Mouse (Mus musculus): Measurements from ENCODE around the gene Plekha8. TPM values are rescaled to one million over a fixed set of nuclear protein-coding genes. Genes with fewer than 3 reads are reported as not detected.

Plekha8 gene
- total and polyA plus RNA-seq, 2 experiments from 2014 or later = 5.2 to 14.9 TPM

DNA sequence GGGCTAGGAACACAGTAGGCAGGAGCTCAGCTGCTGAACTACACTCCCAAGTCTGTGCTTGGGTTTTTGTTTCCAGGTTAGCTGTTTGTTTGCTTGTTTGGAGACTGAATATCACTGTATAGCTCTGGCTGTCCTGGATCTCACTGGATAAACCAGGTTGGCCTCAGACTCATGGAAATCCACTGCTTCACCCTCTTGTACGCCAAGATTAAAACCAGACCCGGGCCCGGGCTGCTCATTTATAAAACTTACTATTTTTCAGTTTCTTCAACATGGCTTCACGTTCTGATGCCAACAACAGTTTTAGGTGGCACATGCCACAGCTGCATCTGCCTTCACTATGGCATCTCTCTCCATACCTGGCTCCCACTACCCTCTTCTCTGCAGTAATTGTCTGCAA lies 31.4 kb upstream of the Plekha8 start:
- ATAC-seq (ENCODE audit: low FRiP score) (no peak), DNase-seq (ENCODE audit: low spot score) (no peak)
- Histone ChIP-seq H3K9ac (replicated peaks; ENCODE audit: low read length, poor library complexity, severe bottlenecking) (no peak overlapping the region), H3K36me3 (ENCODE audit: insufficient read depth, low read length) (no peaks in the 10 kb centered on the region), H3K27ac (ENCODE audit: low read depth, low read length) (no peak overlapping the region), H3K9me3 (ENCODE audit: low read length) (no peaks in the 10 kb centered on the region), H3K4me2 (ENCODE audit: low read depth, low read length, poor library complexity, severe bottlenecking) (peak overlapping the region; percentile 72), H3K4me3 (ENCODE audit: low read depth, low read length) (no peak overlapping the region), H3K27me3 (ENCODE audit: insufficient read depth, low read length) (no peaks in the 10 kb centered on the region), H3K4me1 (ENCODE audit: insufficient read depth, low read length) (peaks cover 13% of the 10 kb centered on the region; the same call in 1 of the 2 replicates)
- WGBS = 82% methylated on average over 4 of the region's 4 CpGs
- no peak for TF ChIP-seq CTCF (IDR thresholded peaks at IDR 0.05)

DNA sequence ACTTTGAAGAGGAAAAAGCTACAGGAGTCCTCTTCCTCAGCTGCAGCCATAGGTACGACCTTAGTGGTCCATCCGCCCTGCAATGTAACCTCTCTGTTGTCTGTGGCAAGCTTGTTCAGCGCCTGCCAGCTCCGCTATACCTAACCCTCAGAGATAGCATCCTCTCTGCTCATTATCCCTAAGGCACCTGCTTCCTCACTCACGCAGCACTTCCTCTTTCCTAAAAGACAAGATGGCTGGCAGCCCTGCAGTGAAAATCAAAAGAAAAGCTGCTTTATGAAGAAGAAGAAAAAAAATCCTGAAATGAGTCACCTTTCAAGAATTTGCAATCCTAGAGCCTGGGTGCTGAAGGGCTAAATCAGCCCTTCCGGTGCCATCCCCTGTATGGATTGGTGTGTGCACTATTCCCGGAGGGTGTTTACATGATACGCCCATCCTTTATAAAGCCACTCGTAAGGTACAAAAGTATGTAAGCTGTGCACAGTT lies 30.4 kb upstream of the Plekha8 start:
- Histone ChIP-seq H3K36me3 (ENCODE audit: insufficient read depth, low read length) (no peaks in the 10 kb centered on the region), H3K9me3 (ENCODE audit: low read length) (no peaks in the 10 kb centered on the region), H3K9ac (replicated peaks; ENCODE audit: low read length, poor library complexity, severe bottlenecking) (peak overlapping the region; percentile 90), H3K4me2 (ENCODE audit: low read depth, low read length, poor library complexity, severe bottlenecking) (peak overlapping the region; percentile 72), H3K27ac (ENCODE audit: low read depth, low read length) (peak overlapping the region; percentile 91), H3K4me3 (ENCODE audit: low read depth, low read length) (peak overlapping the region; percentile 76), H3K27me3 (ENCODE audit: insufficient read depth, low read length) (no peaks in the 10 kb centered on the region), H3K4me1 (ENCODE audit: insufficient read depth, low read length) (peaks cover 13% of the 10 kb centered on the region; the same call in 1 of the 2 replicates)
- no peak for TF ChIP-seq CTCF (IDR thresholded peaks at IDR 0.05)
- WGBS = 21% methylated on average over 9 of the region's 9 CpGs
- DNase-seq (ENCODE audit: low spot score) = no peak
- ATAC-seq (ENCODE audit: low FRiP score) = no peak

DNA sequence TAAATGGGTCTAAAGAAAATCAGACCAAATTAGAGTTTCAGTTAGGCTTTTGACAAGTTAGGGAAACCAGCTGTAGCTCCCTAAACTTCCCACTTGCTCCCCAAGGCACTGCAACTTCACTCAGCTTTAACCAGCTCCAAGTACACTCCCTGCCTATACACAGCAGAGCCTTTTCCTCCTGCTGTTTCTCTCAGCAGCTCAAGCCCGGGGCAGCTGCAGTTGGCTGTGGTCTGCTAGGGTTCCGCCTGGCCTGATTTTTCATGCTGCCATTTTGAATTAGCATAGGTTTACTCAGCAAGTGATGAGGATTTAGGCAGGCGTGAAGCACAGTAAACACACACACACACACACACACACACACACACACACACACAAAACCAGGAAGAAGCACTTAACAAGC lies 29.9 kb upstream of the Plekha8 start:
- H3K27me3 ChIP-seq (ENCODE audit: insufficient read depth, low read length) = no peaks in the 10 kb centered on the region
- peak overlapping the region; percentile 76 for H3K4me3 ChIP-seq (ENCODE audit: low read depth, low read length)
- peak overlapping the region; percentile 72 for H3K4me2 ChIP-seq (ENCODE audit: low read depth, low read length, poor library complexity, severe bottlenecking)
- no peak for TF ChIP-seq CTCF (IDR thresholded peaks at IDR 0.05)
- 0 out of 2 replicates have a peak, but pooled peaks have one; percentile 35 for ATAC-seq (ENCODE audit: low FRiP score)
- peak overlapping the region; percentile 90 for H3K9ac ChIP-seq (replicated peaks; ENCODE audit: low read length, poor library complexity, severe bottlenecking)
- H3K9me3 ChIP-seq (ENCODE audit: low read length) = no peaks in the 10 kb centered on the region
- 6% methylated on average over 3 of the region's 3 CpGs for WGBS
- peak; percentile 77 for DNase-seq (ENCODE audit: low spot score)
- peaks cover 13% of the 10 kb centered on the region; the same call in 1 of the 2 replicates for H3K4me1 ChIP-seq (ENCODE audit: insufficient read depth, low read length)
- H3K27ac ChIP-seq (ENCODE audit: low read depth, low read length) = peak overlapping the region; percentile 91
- no peaks in the 10 kb centered on the region for H3K36me3 ChIP-seq (ENCODE audit: insufficient read depth, low read length)

DNA sequence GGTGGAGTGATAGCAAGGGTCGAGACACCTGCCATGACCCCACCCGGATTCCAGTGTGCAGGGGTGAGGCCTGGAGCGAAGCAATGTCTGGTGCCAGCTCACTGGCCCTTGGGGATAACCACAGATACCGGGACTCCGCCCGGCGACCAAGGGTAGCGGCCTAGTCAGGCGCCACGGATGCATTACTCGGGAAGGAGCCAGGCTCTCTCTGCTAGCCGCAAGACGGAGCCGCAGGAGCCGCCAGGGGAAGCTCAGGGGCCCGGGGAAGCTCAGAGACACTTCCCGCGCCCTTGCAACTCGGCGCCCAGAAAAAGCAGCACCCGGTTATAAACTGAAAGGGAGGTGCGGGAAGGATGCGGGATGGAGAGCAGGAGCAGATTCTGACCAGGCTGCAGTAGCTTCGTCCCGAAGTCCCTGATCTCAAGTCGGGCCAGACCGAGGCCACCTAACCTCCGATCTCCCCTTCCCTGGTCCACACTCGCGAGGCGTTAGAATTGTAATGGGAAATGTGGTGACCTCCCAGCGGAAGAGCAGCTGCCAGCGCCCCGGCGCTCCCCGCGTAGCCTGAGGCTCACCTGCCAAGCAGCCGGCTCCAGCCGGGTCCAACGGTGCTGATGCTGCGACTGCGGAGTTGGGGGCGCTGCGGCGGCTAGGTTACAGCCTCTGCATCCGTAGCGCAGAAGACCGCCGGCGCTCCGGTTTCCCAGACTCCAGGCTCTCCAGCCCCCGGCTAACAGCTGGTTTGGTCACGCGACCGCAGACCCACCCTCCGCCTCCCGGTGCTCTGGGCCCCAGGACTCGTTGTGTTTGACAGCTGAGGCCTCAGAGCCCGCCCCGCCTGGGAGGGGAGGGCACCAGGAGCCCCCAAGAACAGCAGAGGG lies 29.0 kb upstream of the Plekha8 start, which contains the start of gene Scrn1:
Gene Scrn1 (minus strand): TSS at position 825 of the 881 bp plus-strand sequence.
- peak; percentile 87 for DNase-seq (ENCODE audit: low spot score)
- peak within 1 kb of the TSS; percentile 76 for H3K4me3 ChIP-seq (ENCODE audit: low read depth, low read length)
- peak within 1 kb of the TSS; percentile 91 for H3K27ac ChIP-seq (ENCODE audit: low read depth, low read length)
- H3K4me1 ChIP-seq (ENCODE audit: insufficient read depth, low read length) = peaks cover 13% of the 10 kb centered on the region; the same call in 1 of the 2 replicates
- no peaks in the 10 kb centered on the region for H3K27me3 ChIP-seq (ENCODE audit: insufficient read depth, low read length)
- ATAC-seq (ENCODE audit: low FRiP score) = peak; percentile 86
- H3K9me3 ChIP-seq (ENCODE audit: low read length) = no peaks in the 10 kb centered on the region
- peak within 1 kb of the TSS; percentile 72 for H3K4me2 ChIP-seq (ENCODE audit: low read depth, low read length, poor library complexity, severe bottlenecking)
- TF ChIP-seq CTCF (IDR thresholded peaks at IDR 0.05) = peak; percentile 27
- under 1% methylated on average over 60 of the region's 60 CpGs for WGBS
- no peaks in the 10 kb centered on the region for H3K36me3 ChIP-seq (ENCODE audit: insufficient read depth, low read length)
- peak within 1 kb of the TSS; percentile 90 for H3K9ac ChIP-seq (replicated peaks; ENCODE audit: low read length, poor library complexity, severe bottlenecking)

DNA sequence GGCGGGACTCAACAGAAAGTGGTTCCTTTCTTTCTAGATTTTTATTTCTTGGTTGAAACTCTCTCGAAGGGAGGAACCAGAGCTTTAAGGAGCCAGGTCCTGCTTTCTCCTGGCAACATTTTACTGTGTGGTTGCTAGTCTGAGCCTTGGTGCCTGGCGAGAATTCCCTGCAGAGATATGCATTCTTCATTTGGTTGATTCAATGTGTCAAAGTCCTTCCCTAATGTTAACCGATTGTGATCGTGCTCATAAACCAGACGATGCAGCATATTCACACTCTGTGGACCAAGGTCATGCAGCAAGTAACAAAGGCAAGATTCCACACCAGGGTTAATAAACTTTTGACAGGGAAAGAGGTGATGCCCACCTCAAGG lies 28.4 kb upstream of the Plekha8 start:
- peak overlapping the region; percentile 91 for H3K27ac ChIP-seq (ENCODE audit: low read depth, low read length)
- 2% methylated on average over 6 of the region's 6 CpGs for WGBS
- H3K4me1 ChIP-seq (ENCODE audit: insufficient read depth, low read length) = peaks cover 13% of the 10 kb centered on the region; the same call in 1 of the 2 replicates
- DNase-seq (ENCODE audit: low spot score) (no peak), ATAC-seq (ENCODE audit: low FRiP score) (no peak; the same call in 1 of the 2 replicates)
- peak overlapping the region; percentile 76 for H3K4me3 ChIP-seq (ENCODE audit: low read depth, low read length)
- no peak for TF ChIP-seq CTCF (IDR thresholded peaks at IDR 0.05)
- H3K9ac ChIP-seq (replicated peaks; ENCODE audit: low read length, poor library complexity, severe bottlenecking) = peak overlapping the region; percentile 90
- H3K27me3 ChIP-seq (ENCODE audit: insufficient read depth, low read length) = no peaks in the 10 kb centered on the region
- H3K9me3 ChIP-seq (ENCODE audit: low read length) = no peaks in the 10 kb centered on the region
- H3K36me3 ChIP-seq (ENCODE audit: insufficient read depth, low read length) = no peaks in the 10 kb centered on the region
- peak overlapping the region; percentile 72 for H3K4me2 ChIP-seq (ENCODE audit: low read depth, low read length, poor library complexity, severe bottlenecking)

DNA sequence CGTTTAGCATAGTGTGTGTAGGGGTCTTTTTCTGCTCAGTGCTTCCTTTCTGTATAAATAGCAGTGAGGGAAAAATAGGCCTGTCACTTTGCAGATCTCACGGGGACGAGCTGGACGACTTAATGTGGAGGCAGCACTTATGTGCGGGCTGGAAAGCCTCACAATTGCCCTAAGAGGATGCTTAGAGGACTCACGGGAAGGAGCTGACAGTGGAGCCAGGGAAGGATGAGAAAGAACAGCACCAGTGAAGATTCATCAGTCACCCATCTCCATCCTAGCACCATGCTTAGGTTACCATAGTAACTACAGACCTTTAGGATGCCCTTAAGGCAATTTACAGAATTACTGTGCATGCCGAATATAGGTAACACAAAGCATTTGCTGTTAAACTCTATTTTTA lies 25.1 kb upstream of the Plekha8 start:
- Histone ChIP-seq H3K4me2 (ENCODE audit: low read depth, low read length, poor library complexity, severe bottlenecking) (no peak overlapping the region), H3K9ac (replicated peaks; ENCODE audit: low read length, poor library complexity, severe bottlenecking) (no peak overlapping the region), H3K9me3 (ENCODE audit: low read length) (no peaks in the 10 kb centered on the region), H3K36me3 (ENCODE audit: insufficient read depth, low read length) (no peaks in the 10 kb centered on the region), H3K27me3 (ENCODE audit: insufficient read depth, low read length) (no peaks in the 10 kb centered on the region), H3K27ac (ENCODE audit: low read depth, low read length) (no peak overlapping the region), H3K4me1 (ENCODE audit: insufficient read depth, low read length) (no peaks in the 10 kb centered on the region), H3K4me3 (ENCODE audit: low read depth, low read length) (no peak overlapping the region)
- ATAC-seq (ENCODE audit: low FRiP score) (no peak; the same call in 1 of the 2 replicates), DNase-seq (ENCODE audit: low spot score) (no peak)
- no peak for TF ChIP-seq CTCF (IDR thresholded peaks at IDR 0.05)
- WGBS = 14% methylated on average over 7 of the region's 7 CpGs
